Mouse (Mus musculus) spleen, embryonic (tissue): Measurements from ENCODE around the gene Pigw.
"Not testable (repeated sequence)": the region's sequence is repeated elsewhere in the genome, so short reads cannot be mapped to it uniquely, and the experiment has no call there.

Experiments used
- CTCF ChIA-PET: fragments of 350-600 bp; sonication (Branson Sonifier 250); formaldehyde crosslinking; loops from one replicate; lab custom pipeline; 2022; lab: Charles Lee

The Pigw gene

GRCm38 (mm10) chr11:84880465-84880961 is 428 bp upstream of the Pigw start:
- CTCF ChIA-PET: interaction anchor here (1.0 kb wide), 1 partner anchor 49 kb away, joined by 4 read pairs; no protein-coding TSS in a partner anchor

- CTCF ChIA-PET: no interaction called here
Observed at GRCm38 (mm10) chr11:84879007-84879771, 896 bp downstream of the Pigw start.

GRCm38 (mm10) chr11:84876020-84876419 is 4.1 kb downstream of the Pigw start:
- CTCF ChIA-PET: not testable (repeated sequence)

- CTCF ChIA-PET: interaction anchor here (1.1 kb wide), 1 partner anchor 16 kb away, joined by 4 read pairs; no protein-coding TSS in a partner anchor
Observed at GRCm38 (mm10) chr11:84873042-84873833, 6.8 kb downstream of the Pigw start.

GRCm38 (mm10) chr11:84871548-84872069 is 8.5 kb downstream of the Pigw start:
- CTCF ChIA-PET: interaction anchor here (0.6 to 1.2 kb wide), 8 partner anchors 14 to 1419 kb away, joined by 3 to 8 read pairs (median 3); no protein-coding TSS in a partner anchor

GRCm38 (mm10) chr11:84871046-84871445 is 9.0 kb downstream of the Pigw start:
- CTCF ChIA-PET: interaction anchor here (0.5 to 1.2 kb wide), 7 partner anchors 14 to 1419 kb away, joined by 3 to 8 read pairs (median 3); no protein-coding TSS in a partner anchor

GRCm38 (mm10) chr11:84870337-84871043 is 9.6 kb downstream of the Pigw start, which contains the start of gene Ggnbp2:
TSS of gene Ggnbp2 (minus strand) at chr11:84870817.
- CTCF ChIA-PET: interaction anchor here (0.5 to 1.2 kb wide), 2 partner anchors 20 to 69 kb away, joined by 3 to 4 read pairs; no protein-coding TSS in a partner anchor

- CTCF ChIA-PET: no interaction called here
Observed at GRCm38 (mm10) chr11:84869537-84870232, 10.4 kb downstream of the Pigw start.

- CTCF ChIA-PET: no interaction called here
Observed at GRCm38 (mm10) chr11:84868786-84869259, 11.3 kb downstream of the Pigw start.

- CTCF ChIA-PET: no interaction called here
Observed at GRCm38 (mm10) chr11:84867586-84867985, 12.5 kb downstream of the Pigw start.

- CTCF ChIA-PET: no interaction called here
Observed at GRCm38 (mm10) chr11:84865268-84865667, 14.8 kb downstream of the Pigw start.

GRCm38 (mm10) chr11:84855285-84855684 is 24.8 kb downstream of the Pigw start:
- CTCF ChIA-PET: no interaction called here

GRCm38 (mm10) chr11:84847475-84848090 is 32.5 kb downstream of the Pigw start:
- CTCF ChIA-PET: no interaction called here

- CTCF ChIA-PET: no interaction called here
Observed at GRCm38 (mm10) chr11:84846741-84847474, 33.2 kb downstream of the Pigw start.

- CTCF ChIA-PET: no interaction called here
Observed at GRCm38 (mm10) chr11:84839330-84839729, 40.8 kb downstream of the Pigw start.

GRCm38 (mm10) chr11:84829495-84829894 is 50.6 kb downstream of the Pigw start:
- CTCF ChIA-PET: interaction anchor here (1.7 kb wide), 1 partner anchor 14 kb away, joined by 4 read pairs; no protein-coding TSS in a partner anchor

- CTCF ChIA-PET: interaction anchor here (0.6 to 1.7 kb wide), 4 partner anchors 14 to 1431 kb away, joined by 4 to 6 read pairs (median 4); no protein-coding TSS in a partner anchor
Observed at GRCm38 (mm10) chr11:84828516-84829399, 51.3 kb downstream of the Pigw start, which contains the start of gene Dhrs11. TSS of gene Dhrs11 (minus strand) at chr11:84828994.
